Mouse (Mus musculus) retina, postnatal 7 days (tissue): ENCODE data around the gene Mta3.

Experiments used
- DNase-seq: peaks from one replicate; pipeline ENCODE4 v3.0.0-alpha.2; 2012; ENCODE audit warnings: low read depth, low spot score

Gene Mta3

GRCm38 (mm10) chr17:83758096-83758495, 52.1 kb downstream of the Mta3 start:
- DNase-seq: no peak

GRCm38 (mm10) chr17:83759547-83759946, 53.6 kb downstream of the Mta3 start:
- DNase-seq: no peak

- DNase-seq: no peak
These were observed 58.6 kb downstream of the Mta3 start for GRCm38 (mm10) chr17:83764538-83764937.

GRCm38 (mm10) chr17:83767064-83767463, 61.1 kb downstream of the Mta3 start:
- DNase-seq: no peak

GRCm38 (mm10) chr17:83768309-83768708, 62.3 kb downstream of the Mta3 start:
- DNase-seq: no peak

- no peak for DNase-seq
These were observed 64.4 kb downstream of the Mta3 start for GRCm38 (mm10) chr17:83770371-83770770.

- no peak for DNase-seq
These were observed 65.0 kb downstream of the Mta3 start for GRCm38 (mm10) chr17:83770931-83771330.

- DNase-seq: no peak
These were observed 66.1 kb downstream of the Mta3 start for GRCm38 (mm10) chr17:83772110-83772509.

GRCm38 (mm10) chr17:83772711-83773110, 66.7 kb downstream of the Mta3 start:
- no peak for DNase-seq

GRCm38 (mm10) chr17:83776965-83777364, 71.0 kb downstream of the Mta3 start:
- DNase-seq: no peak

GRCm38 (mm10) chr17:83777462-83778051, 71.6 kb downstream of the Mta3 start:
- DNase-seq: no peak

GRCm38 (mm10) chr17:83780228-83780627, 74.3 kb downstream of the Mta3 start:
- DNase-seq: no peak

- no peak for DNase-seq
These were observed 76.8 kb downstream of the Mta3 start for GRCm38 (mm10) chr17:83782740-83783139.

GRCm38 (mm10) chr17:83786418-83786817, 80.5 kb downstream of the Mta3 start:
- no peak for DNase-seq

- DNase-seq: no peak
These were observed 84.2 kb downstream of the Mta3 start for GRCm38 (mm10) chr17:83790158-83790557.

GRCm38 (mm10) chr17:83792388-83792787, 86.4 kb downstream of the Mta3 start:
- no peak for DNase-seq

- DNase-seq: no peak
These were observed 89.2 kb downstream of the Mta3 start for GRCm38 (mm10) chr17:83795121-83795520.

- DNase-seq: no peak
These were observed 93.6 kb downstream of the Mta3 start for GRCm38 (mm10) chr17:83799506-83800050.

GRCm38 (mm10) chr17:83803987-83804386, 98.0 kb downstream of the Mta3 start:
- DNase-seq: no peak

- DNase-seq: no peak
These were observed 99.1 kb downstream of the Mta3 start for GRCm38 (mm10) chr17:83805078-83805477.

GRCm38 (mm10) chr17:83807345-83807744, 101.4 kb downstream of the Mta3 start:
- no peak for DNase-seq

- DNase-seq: peak; percentile 25
These were observed 101.9 kb downstream of the Mta3 start for GRCm38 (mm10) chr17:83807778-83808398.

GRCm38 (mm10) chr17:83808476-83809098, 102.6 kb downstream of the Mta3 start:
- no peak for DNase-seq
